Mouse (Mus musculus) heart, postnatal 0 days (tissue): Measurements from ENCODE around the gene Hspbap1.

Source experiments
- CTCF ChIP-seq: IDR thresholded peaks from 2 replicates; pipeline ENCODE4 v1.5.1; 2016; ENCODE audit warnings: antibody characterized with exemption, control low read depth, low read depth
- EP300 ChIP-seq: IDR thresholded peaks from 2 replicates; pipeline ENCODE4 v1.6.1; 2016; ENCODE audit warnings: antibody characterized with exemption, low read depth

DNA sequence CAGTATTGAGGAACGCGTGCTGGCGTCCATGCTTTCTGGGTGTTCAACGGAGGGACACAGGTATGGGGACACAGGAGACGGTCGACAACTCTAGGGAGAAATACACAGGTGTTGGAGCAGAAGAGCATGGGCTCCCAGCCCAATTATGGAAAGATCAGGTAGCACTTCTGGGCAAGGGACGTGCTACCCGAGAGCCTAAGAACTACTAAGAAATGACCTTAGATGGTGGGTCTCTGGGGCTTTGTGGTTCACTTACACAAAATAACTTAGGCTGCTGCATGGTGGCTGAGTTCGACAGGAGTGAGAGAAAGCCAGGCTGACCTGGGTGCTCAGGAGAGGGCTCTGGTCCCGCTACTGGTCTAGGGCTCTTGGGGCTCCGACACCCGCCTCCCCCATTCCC lies 101.7 kb downstream of the Hspbap1 start:
- TF ChIP-seq EP300, result no peak
- TF ChIP-seq CTCF, result no peak
